Mouse (Mus musculus) stomach, postnatal 0 days (tissue): ENCODE measurements around the gene Nup210. TPM values are rescaled to one million over a fixed set of nuclear protein-coding genes. Genes with fewer than 3 reads are reported as not detected.

Source experiments
- ATAC-seq: fragments of 200-750 bp; cut with Nextera tagmentation; 2 replicates; pipeline ENCODE4 v1.8.0; 2017; ENCODE audit not compliant: low FRiP score, low TSS enrichment
- DNase-seq: peaks from one replicate; pipeline ENCODE4 v3.0.0-alpha.2; 2016; ENCODE audit warnings: low spot score
- H3K27ac ChIP-seq: fragments of 300-500 bp; sonication (generic); replicated peaks from 2 replicates; pipeline ENCODE4 v1.5.1; 2014; ENCODE audit warnings: mild to moderate bottlenecking, control low read depth
- H3K27me3 ChIP-seq: fragments of 300-500 bp; sonication (generic); 2 replicates; pipeline ENCODE4 v1.6.1; 2014; ENCODE audit warnings: low read length; ENCODE audit not compliant: control insufficient read depth, insufficient read depth
- H3K36me3 ChIP-seq: fragments of 300-500 bp; sonication (generic); 2 replicates; pipeline ENCODE4 v1.6.1; 2014; ENCODE audit warnings: low read length, mixed read lengths; ENCODE audit not compliant: control insufficient read depth, insufficient read depth
- H3K4me1 ChIP-seq: fragments of 300-500 bp; sonication (generic); replicated peaks from 2 replicates; pipeline ENCODE4 v1.6.1; 2014; ENCODE audit warnings: antibody characterized with exemption; ENCODE audit not compliant: control insufficient read depth, insufficient read depth
- H3K4me2 ChIP-seq: fragments of 300-500 bp; sonication (generic); replicated peaks from 2 replicates; pipeline ENCODE4 v1.6.1; 2014; ENCODE audit warnings: low read depth, mild to moderate bottlenecking, control low read depth, moderate library complexity
- H3K4me3 ChIP-seq: fragments of 300-500 bp; sonication (generic); 2 replicates; pipeline ENCODE4 v1.5.1; 2014; ENCODE audit warnings: low read depth, low read length, control low read depth
- H3K9ac ChIP-seq: fragments of 300-500 bp; sonication (generic); 2 replicates; pipeline ENCODE4 v1.6.1; 2014; ENCODE audit warnings: mild to moderate bottlenecking, low read length, control low read depth, mixed read lengths
- H3K9me3 ChIP-seq: fragments of 300-500 bp; sonication (generic); 2 replicates; pipeline ENCODE4 v1.6.1; 2016; ENCODE audit warnings: low read length; ENCODE audit not compliant: control insufficient read depth
- CTCF ChIP-seq: IDR thresholded peaks from 2 replicates; pipeline ENCODE4 v1.5.1; 2016; ENCODE audit warnings: antibody characterized with exemption, low read depth, mild to moderate bottlenecking, moderate library complexity
- EP300 ChIP-seq: optimal IDR thresholded peaks from 2 replicates; pipeline ENCODE3; 2016; ENCODE audit warnings: antibody characterized with exemption
- WGBS: fragments of 180-500 bp; shearing (Covaris S2); extraction: QIAGEN DNeasy Blood & Tissue Kit; methylation state at CpG from one replicate; pipeline ENCODE4 v1.1.7; 2014; 5-methylcytosine and 5-hydroxymethylcytosine counted together
- polyA plus RNA-seq: library from polyadenylated mRNA; unstranded; fragments of >200 nt; fragmentation: Nextera tagmentation; extraction: Ambion mirVana; gene quantifications from 2 replicates; pipeline ENCODE4 v1.2.1, GENCODE M21; 2015

Gene Nup210
- 2.2 and 2.4 TPM in 2 replicates for polyA plus RNA-seq

- DNase-seq (peak; percentile 96), ATAC-seq (peak; percentile 97)
- under 1% methylated on average over 83 of the region's 93 CpGs for WGBS
- peak; percentile 78 for TF ChIP-seq CTCF
- no peak for TF ChIP-seq EP300
- no peaks in the 10 kb centered on the region for H3K4me1 ChIP-seq
- no peak within 1 kb of the TSS for H3K27ac ChIP-seq
- H3K4me3 ChIP-seq, result peak within 1 kb of the TSS; percentile 56
- no peaks in the 10 kb centered on the region for H3K9me3 ChIP-seq
- H3K27me3 ChIP-seq, result no peaks in the 10 kb centered on the region
- no peaks in the 10 kb centered on the region for H3K36me3 ChIP-seq
- H3K9ac ChIP-seq, result peak within 1 kb of the TSS; percentile 56
- H3K4me2 ChIP-seq, result peak within 1 kb of the TSS; percentile 99
Observed at GRCm38 (mm10) chr6:91116244-91117145, at the start of gene Nup210. Gene Nup210, minus strand, starts transcription at chr6:91116829.

- H3K4me3 ChIP-seq, result no peak overlapping the region
- H3K4me2 ChIP-seq, result no peak overlapping the region
- TF ChIP-seq CTCF (peak; percentile 94), EP300 (no peak)
- no peaks in the 10 kb centered on the region for H3K9me3 ChIP-seq
- H3K27ac ChIP-seq, result no peak overlapping the region
- no peaks in the 10 kb centered on the region for H3K27me3 ChIP-seq
- 32% methylated on average over 3 of the region's 3 CpGs for WGBS
- ATAC-seq (no peak), DNase-seq (peak; percentile 69)
- 0 out of 2 replicates have a peak overlapping the region, but pooled peaks have one; percentile 8 for H3K9ac ChIP-seq
- H3K36me3 ChIP-seq, result no peaks in the 10 kb centered on the region; the same call in 1 of the 2 replicates
- H3K4me1 ChIP-seq, result no peaks in the 10 kb centered on the region
Observed at GRCm38 (mm10) chr6:91165210-91165609, 48.6 kb upstream of the Nup210 start.

- Histone ChIP-seq H3K4me2 (no peak overlapping the region), H3K27ac (no peak overlapping the region), H3K4me1 (no peaks in the 10 kb centered on the region), H3K9me3 (no peaks in the 10 kb centered on the region), H3K4me3 (no peak overlapping the region), H3K36me3 (no peaks in the 10 kb centered on the region; the same call in 1 of the 2 replicates), H3K9ac (no peak overlapping the region), H3K27me3 (no peaks in the 10 kb centered on the region)
- DNase-seq, result no peak
- no peak for ATAC-seq
- TF ChIP-seq EP300, result no peak
- 0 out of 2 replicates have a peak, but pooled peaks have one; percentile 19 for TF ChIP-seq CTCF
- 86% methylated on average over 2 of the region's 2 CpGs for WGBS
Observed at GRCm38 (mm10) chr6:91164584-91164983, 48.0 kb upstream of the Nup210 start.

GRCm38 (mm10) chr6:91163195-91163911 is 46.7 kb upstream of the Nup210 start:
- 75% methylated on average over 5 of the region's 5 CpGs for WGBS
- no peak for ATAC-seq
- TF ChIP-seq CTCF (no peak), EP300 (no peak)

GRCm38 (mm10) chr6:91162314-91162713 is 45.7 kb upstream of the Nup210 start:
- Histone ChIP-seq H3K9ac (no peak overlapping the region), H3K4me1 (no peaks in the 10 kb centered on the region), H3K4me2 (no peak overlapping the region), H3K4me3 (no peak overlapping the region), H3K27ac (no peak overlapping the region), H3K27me3 (no peaks in the 10 kb centered on the region), H3K36me3 (no peaks in the 10 kb centered on the region), H3K9me3 (no peaks in the 10 kb centered on the region)
- DNase-seq (peak; percentile 60), ATAC-seq (peak; percentile 68)
- TF ChIP-seq EP300 (no peak), CTCF (no peak)
- 89% methylated on average over 5 of the region's 5 CpGs for WGBS

More at GRCm38 (mm10) chr6:91163195-91163911, 46.7 kb upstream of the Nup210 start:
- no peaks in the 10 kb centered on the region for H3K36me3 ChIP-seq
- no peaks in the 10 kb centered on the region for H3K4me1 ChIP-seq
- no peaks in the 10 kb centered on the region for H3K27me3 ChIP-seq
- H3K4me3 ChIP-seq, result no peak overlapping the region
- no peak for DNase-seq
- H3K9me3 ChIP-seq, result no peaks in the 10 kb centered on the region
- H3K27ac ChIP-seq, result no peak overlapping the region
- H3K4me2 ChIP-seq, result no peak overlapping the region
- H3K9ac ChIP-seq, result no peak overlapping the region
